Mouse (Mus musculus): ENCODE measurements around the gene Sptb. TPM values are rescaled to one million over a fixed set of nuclear protein-coding genes. Genes with fewer than 3 reads are reported as not detected.

The Sptb gene
- polyA plus RNA-seq, 1 experiment from 2014 or later, result 0.37 TPM

GRCm38 (mm10) chr12:76604546-76604945, 105.8 kb downstream of the Sptb start:
- H3K36me3 ChIP-seq (ENCODE audit: insufficient read depth, low read length), result no peaks in the 10 kb centered on the region
- H3K9ac ChIP-seq (ENCODE audit: low read depth, low read length), result no peak overlapping the region
- no peak overlapping the region for H3K4me3 ChIP-seq (replicated peaks; ENCODE audit: low read depth, low read length)
- H3K27me3 ChIP-seq (ENCODE audit: insufficient read depth, low read length), result no peaks in the 10 kb centered on the region
- no peaks in the 10 kb centered on the region for H3K9me3 ChIP-seq (replicated peaks; ENCODE audit: low read length)
- DNase-seq (ENCODE audit: low spot score), result no peak
- no peak for ATAC-seq (replicated peaks; ENCODE audit: low FRiP score, low read depth)
- WGBS, result 64% methylated on average over 4 of the region's 4 CpGs
- no peak for TF ChIP-seq CTCF (IDR thresholded peaks at IDR 0.05; ENCODE audit: low read depth)
- H3K4me2 ChIP-seq (ENCODE audit: low read length), result no peak overlapping the region
- H3K4me1 ChIP-seq (replicated peaks; ENCODE audit: insufficient read depth, low read length), result no peaks in the 10 kb centered on the region
- H3K27ac ChIP-seq, result no peak overlapping the region

GRCm38 (mm10) chr12:76603779-76604178, 106.6 kb downstream of the Sptb start:
- no peak overlapping the region for H3K27ac ChIP-seq
- no peak for ATAC-seq (replicated peaks; ENCODE audit: low FRiP score, low read depth)
- H3K9me3 ChIP-seq (replicated peaks; ENCODE audit: low read length), result no peaks in the 10 kb centered on the region
- no peak for TF ChIP-seq CTCF (IDR thresholded peaks at IDR 0.05; ENCODE audit: low read depth)
- no peaks in the 10 kb centered on the region for H3K36me3 ChIP-seq (ENCODE audit: insufficient read depth, low read length)
- no peak overlapping the region for H3K9ac ChIP-seq (ENCODE audit: low read depth, low read length)
- no peak overlapping the region for H3K4me2 ChIP-seq (ENCODE audit: low read length)
- H3K4me1 ChIP-seq (replicated peaks; ENCODE audit: insufficient read depth, low read length), result no peaks in the 10 kb centered on the region
- H3K27me3 ChIP-seq (ENCODE audit: insufficient read depth, low read length), result no peaks in the 10 kb centered on the region
- H3K4me3 ChIP-seq (replicated peaks; ENCODE audit: low read depth, low read length), result no peak overlapping the region
- no peak for DNase-seq (ENCODE audit: low spot score)
- 78% methylated on average over 9 of the region's 9 CpGs for WGBS

- Histone ChIP-seq H3K9ac (ENCODE audit: low read depth, low read length) (no peak overlapping the region), H3K4me3 (replicated peaks; ENCODE audit: low read depth, low read length) (no peak overlapping the region), H3K4me2 (ENCODE audit: low read length) (no peak overlapping the region), H3K27me3 (ENCODE audit: insufficient read depth, low read length) (no peaks in the 10 kb centered on the region), H3K27ac (no peak overlapping the region), H3K36me3 (ENCODE audit: insufficient read depth, low read length) (no peaks in the 10 kb centered on the region), H3K4me1 (replicated peaks; ENCODE audit: insufficient read depth, low read length) (0 out of 2 replicates have a peak, but pooled peaks cover 8% of the 10 kb centered on the region), H3K9me3 (replicated peaks; ENCODE audit: low read length) (no peaks in the 10 kb centered on the region)
- WGBS, result 60% methylated on average over 24 of the region's 24 CpGs
- ATAC-seq (replicated peaks; ENCODE audit: low FRiP score, low read depth) (peak; percentile 31), DNase-seq (ENCODE audit: low spot score) (no peak)
- no peak for TF ChIP-seq CTCF (IDR thresholded peaks at IDR 0.05; ENCODE audit: low read depth)
These were observed 112.0 kb downstream of the Sptb start for GRCm38 (mm10) chr12:76598196-76598928.

GRCm38 (mm10) chr12:76597577-76598100, 112.7 kb downstream of the Sptb start:
- Histone ChIP-seq H3K9ac (ENCODE audit: low read depth, low read length) (no peak overlapping the region), H3K4me2 (ENCODE audit: low read length) (no peak overlapping the region), H3K4me1 (replicated peaks; ENCODE audit: insufficient read depth, low read length) (0 out of 2 replicates have a peak, but pooled peaks cover 8% of the 10 kb centered on the region), H3K27ac (no peak overlapping the region), H3K27me3 (ENCODE audit: insufficient read depth, low read length) (no peaks in the 10 kb centered on the region), H3K36me3 (ENCODE audit: insufficient read depth, low read length) (no peaks in the 10 kb centered on the region), H3K9me3 (replicated peaks; ENCODE audit: low read length) (no peaks in the 10 kb centered on the region), H3K4me3 (replicated peaks; ENCODE audit: low read depth, low read length) (no peak overlapping the region)
- DNase-seq (ENCODE audit: low spot score) (no peak), ATAC-seq (replicated peaks; ENCODE audit: low FRiP score, low read depth) (no peak)
- 56% methylated on average over 15 of the region's 15 CpGs for WGBS
- no peak for TF ChIP-seq CTCF (IDR thresholded peaks at IDR 0.05; ENCODE audit: low read depth)

- no peak overlapping the region for H3K4me2 ChIP-seq (ENCODE audit: low read length)
- H3K27me3 ChIP-seq (ENCODE audit: insufficient read depth, low read length), result no peaks in the 10 kb centered on the region
- ATAC-seq (replicated peaks; ENCODE audit: low FRiP score, low read depth) (no peak; the same call in 1 of the 2 replicates), DNase-seq (ENCODE audit: low spot score) (peak; percentile 86)
- H3K4me1 ChIP-seq (replicated peaks; ENCODE audit: insufficient read depth, low read length), result 0 out of 2 replicates have a peak, but pooled peaks cover 8% of the 10 kb centered on the region
- TF ChIP-seq CTCF (IDR thresholded peaks at IDR 0.05; ENCODE audit: low read depth), result peak; percentile 95
- 59% methylated on average over 15 of the region's 15 CpGs for WGBS
- H3K27ac ChIP-seq, result no peak overlapping the region
- no peak overlapping the region for H3K9ac ChIP-seq (ENCODE audit: low read depth, low read length)
- no peak overlapping the region for H3K4me3 ChIP-seq (replicated peaks; ENCODE audit: low read depth, low read length)
- no peaks in the 10 kb centered on the region for H3K9me3 ChIP-seq (replicated peaks; ENCODE audit: low read length)
- no peaks in the 10 kb centered on the region for H3K36me3 ChIP-seq (ENCODE audit: insufficient read depth, low read length)
These were observed 113.9 kb downstream of the Sptb start for GRCm38 (mm10) chr12:76596292-76597023.

- 84% methylated on average over 2 of the region's 2 CpGs for WGBS
- no peak for TF ChIP-seq CTCF (IDR thresholded peaks at IDR 0.05; ENCODE audit: low read depth)
- no peaks in the 10 kb centered on the region for H3K27me3 ChIP-seq (ENCODE audit: insufficient read depth, low read length)
- no peak overlapping the region for H3K4me2 ChIP-seq (ENCODE audit: low read length)
- no peak overlapping the region for H3K4me3 ChIP-seq (replicated peaks; ENCODE audit: low read depth, low read length)
- no peak for ATAC-seq (replicated peaks; ENCODE audit: low FRiP score, low read depth)
- no peak for DNase-seq (ENCODE audit: low spot score)
- no peaks in the 10 kb centered on the region for H3K9me3 ChIP-seq (replicated peaks; ENCODE audit: low read length)
- no peaks in the 10 kb centered on the region for H3K36me3 ChIP-seq (ENCODE audit: insufficient read depth, low read length)
- H3K27ac ChIP-seq, result no peak overlapping the region
- H3K9ac ChIP-seq (ENCODE audit: low read depth, low read length), result no peak overlapping the region
- 0 out of 2 replicates have a peak, but pooled peaks cover 8% of the 10 kb centered on the region for H3K4me1 ChIP-seq (replicated peaks; ENCODE audit: insufficient read depth, low read length)
These were observed 114.5 kb downstream of the Sptb start for GRCm38 (mm10) chr12:76595830-76596229.
